Mouse (Mus musculus) thymus, adult 18-20 months (tissue): Measurements from ENCODE around the gene Rrp12.
A peak's percentile ranks its signal among the peaks of the same experiment; 100 is the strongest.
"Not testable (repeated sequence)": the region's sequence is repeated elsewhere in the genome, so short reads cannot be mapped to it uniquely, and the experiment has no call there.

Experiments used
- DNase-seq, 2 experiments: peaks; one replicate each; pipeline ENCODE4 v3.0.0; 2022; ENCODE audit warnings: mixed read lengths in 2 of 2

Rrp12 gene

GRCm38 (mm10) chr19:41906311-41907078, 10.5 kb upstream of the Rrp12 start:
- no peak for DNase-seq

DNA sequence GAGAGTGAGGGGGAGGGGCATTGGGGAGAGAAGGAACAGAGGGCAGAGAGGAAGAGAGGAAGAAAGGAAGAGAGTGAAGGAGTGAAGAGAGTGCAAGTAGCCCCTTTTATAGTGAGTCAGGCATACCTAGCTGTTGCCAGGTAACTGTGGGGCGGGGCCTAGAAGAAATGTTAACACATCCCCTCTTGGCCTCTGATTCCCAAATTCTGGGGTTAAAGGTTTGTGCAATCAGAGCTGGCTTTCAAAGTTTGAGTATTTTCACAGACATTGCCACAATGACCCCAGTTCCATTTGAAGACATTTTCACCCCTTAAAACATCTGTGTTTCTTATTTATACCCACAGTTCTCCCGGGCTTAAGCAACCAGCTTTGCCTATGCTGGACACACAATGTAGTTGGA, 9.3 kb upstream of the Rrp12 start:
- no peak for DNase-seq

DNA sequence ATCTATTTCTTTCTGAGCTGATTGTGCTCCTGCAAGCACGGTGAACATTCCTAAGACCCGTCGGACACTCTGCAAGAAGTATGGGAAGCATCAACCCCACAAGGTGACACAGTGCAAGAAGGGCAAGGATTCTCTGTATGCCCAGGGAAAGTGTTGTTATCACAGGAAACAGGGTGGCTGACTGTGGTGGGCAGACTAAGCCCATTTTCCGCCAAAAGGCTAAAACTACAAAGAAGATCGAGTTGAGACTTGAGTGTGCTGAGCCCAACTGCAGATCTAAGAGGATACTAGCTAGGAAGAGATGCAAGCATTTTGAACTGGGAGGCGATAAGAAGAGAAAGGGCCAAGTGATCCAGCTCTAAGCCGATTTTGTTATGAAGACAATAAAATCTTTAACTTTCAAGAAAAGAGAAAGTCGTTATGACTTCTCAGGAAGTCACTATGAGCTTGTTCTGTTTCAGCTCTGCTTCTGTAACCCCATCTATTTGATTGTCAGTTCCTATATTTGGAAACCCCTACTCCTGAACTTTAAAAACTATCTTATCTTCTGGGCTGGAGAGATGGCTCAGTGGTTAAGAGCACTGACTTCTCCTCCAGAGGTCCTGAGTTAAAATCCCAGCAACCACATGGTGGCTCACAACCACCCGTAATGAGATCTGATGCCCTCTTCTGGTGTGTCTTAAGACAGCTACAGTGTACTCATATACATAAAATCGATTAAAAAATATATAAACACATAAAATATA, 7.0 kb upstream of the Rrp12 start:
- DNase-seq: no peak

GRCm38 (mm10) chr19:41901696-41902095, 5.7 kb upstream of the Rrp12 start:
- DNase-seq: peak; percentile 40 to 45

DNA sequence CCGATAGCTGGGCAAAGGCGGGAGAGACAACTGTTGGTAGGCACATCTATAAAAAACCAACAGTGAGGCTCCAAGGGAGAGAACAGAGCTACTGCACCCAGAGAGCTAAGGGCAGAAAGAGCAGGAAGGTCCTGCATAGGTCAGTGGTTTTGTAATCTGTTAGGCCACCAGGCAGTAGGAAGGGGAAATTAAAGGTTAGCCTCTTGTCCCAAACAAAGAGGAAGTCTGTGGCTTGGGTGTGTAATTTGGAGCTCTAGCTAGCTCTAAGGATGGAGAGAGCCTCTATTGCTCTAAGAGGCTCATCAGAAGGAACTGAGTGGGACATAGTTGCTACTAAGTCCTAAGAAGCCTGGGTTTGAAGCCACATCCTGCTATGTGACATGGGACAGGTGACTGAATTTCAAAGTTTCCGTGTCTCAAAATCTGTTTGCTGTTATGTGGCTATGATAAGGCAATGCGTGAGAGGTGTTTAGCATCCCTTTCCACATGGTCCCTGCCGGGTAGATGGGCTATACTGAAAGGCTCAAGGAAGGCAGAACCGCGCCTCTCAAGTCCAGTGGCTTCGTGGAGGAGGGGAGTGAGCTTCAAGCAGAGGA, 4.6 kb upstream of the Rrp12 start:
- DNase-seq: no peak

DNA sequence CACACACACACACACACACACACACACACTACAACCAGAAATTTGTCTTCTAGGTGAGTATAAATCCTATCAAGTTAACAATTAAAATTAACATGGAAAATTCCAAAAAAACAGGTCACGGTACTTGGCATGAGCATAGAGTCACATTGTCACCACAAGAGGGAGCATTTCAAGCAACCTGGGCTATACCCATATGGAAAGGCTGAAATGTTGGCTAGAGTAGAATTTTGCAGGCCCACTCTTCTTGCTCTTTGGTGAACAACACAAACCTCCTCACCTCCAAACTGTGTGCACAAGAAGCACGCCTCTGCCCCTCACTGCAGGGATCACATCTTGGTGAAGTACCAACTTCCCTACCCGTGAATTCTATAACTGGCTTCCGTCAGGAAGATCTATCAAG, 2.9 kb upstream of the Rrp12 start:
- DNase-seq: no peak

- DNase-seq: no peak
These were observed 342 bp upstream of the Rrp12 start for GRCm38 (mm10) chr19:41896319-41896711.

DNA sequence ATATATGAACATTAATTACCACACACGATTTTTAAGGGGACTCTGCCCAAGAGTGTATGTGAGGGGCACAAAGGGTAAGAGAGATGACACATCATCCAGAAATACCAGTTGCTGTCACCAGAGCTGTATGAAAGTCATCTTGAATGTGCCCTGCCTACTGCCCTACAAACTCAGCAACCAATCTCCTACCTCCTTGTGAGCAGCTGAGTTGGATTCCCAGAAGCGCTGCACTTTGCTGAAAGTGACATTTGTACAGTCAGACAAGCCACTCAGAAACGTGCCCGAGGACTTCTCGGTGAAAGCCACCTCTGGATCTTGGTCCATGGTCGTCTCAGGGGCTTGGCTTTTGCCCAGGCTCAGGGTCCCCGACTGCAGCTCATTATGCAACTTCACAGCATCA, 1.0 kb downstream of the Rrp12 start:
- no peak for DNase-seq

DNA sequence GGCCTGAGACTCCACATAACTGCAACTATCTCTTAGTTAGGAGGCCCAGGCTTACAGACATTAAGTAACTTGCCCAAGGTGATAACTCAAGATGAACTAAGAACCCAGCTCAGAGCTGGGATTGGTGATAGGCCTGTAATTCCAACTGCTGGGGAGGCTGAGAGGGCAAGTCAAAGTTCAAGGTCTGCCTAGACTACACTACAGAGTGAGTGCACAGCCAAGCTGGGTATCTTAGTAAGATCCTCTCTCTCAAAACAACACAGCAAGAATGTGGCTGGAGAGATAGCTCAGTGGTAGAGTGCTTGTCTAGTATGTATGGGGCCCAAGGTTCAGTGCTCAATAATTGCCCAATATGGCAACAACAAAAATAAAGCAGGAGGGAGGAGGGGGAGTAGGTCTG, 7.8 kb downstream of the Rrp12 start:
- no peak for DNase-seq

DNA sequence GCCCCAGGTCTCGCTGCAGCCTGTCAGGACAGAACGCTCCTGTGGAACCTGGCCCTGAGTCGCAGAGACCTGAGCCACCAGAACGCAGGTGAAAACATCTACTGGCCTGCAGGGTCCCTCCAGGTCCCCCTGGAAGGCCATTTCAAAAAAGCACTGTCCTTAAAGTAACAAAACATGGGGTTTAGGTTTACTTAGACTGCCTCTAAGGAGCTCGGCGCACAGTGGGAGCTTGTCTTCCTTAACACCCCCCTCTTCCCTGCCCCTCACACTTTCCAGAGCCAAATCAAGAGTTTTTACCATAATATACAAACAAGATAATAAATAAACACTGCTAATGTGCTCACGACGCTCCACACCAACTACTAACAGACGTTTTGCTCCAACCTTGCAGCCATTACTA, 12.1 kb downstream of the Rrp12 start:
- no peak for DNase-seq

- DNase-seq: no peak
These were observed 14.1 kb downstream of the Rrp12 start for GRCm38 (mm10) chr19:41881842-41882241.

- peak; percentile 29 to 58 for DNase-seq
These were observed 21.6 kb downstream of the Rrp12 start for GRCm38 (mm10) chr19:41874356-41874755.

DNA sequence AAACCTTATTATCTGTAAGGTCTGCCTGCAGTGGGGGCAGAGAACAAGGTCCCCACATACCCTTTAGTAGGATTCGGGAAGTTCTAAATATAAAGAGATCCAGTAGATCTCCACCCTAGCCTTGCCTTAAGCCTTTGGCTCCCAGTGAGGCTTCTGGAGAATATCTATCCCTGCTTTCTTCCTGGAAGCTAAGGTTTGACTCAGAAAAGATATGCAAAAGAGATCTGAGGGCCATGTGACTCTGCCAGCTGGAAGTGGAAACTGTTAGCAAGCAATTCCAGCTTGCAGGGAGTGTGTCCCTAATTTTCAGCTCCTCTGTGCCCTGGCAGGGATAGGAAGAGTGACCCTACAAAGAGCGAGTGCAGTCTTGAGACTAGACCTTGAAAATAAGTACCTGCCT, 23.7 kb downstream of the Rrp12 start:
- no peak for DNase-seq

- DNase-seq: not testable (repeated sequence)
These were observed 26.0 kb downstream of the Rrp12 start for GRCm38 (mm10) chr19:41869946-41870345.

- no peak for DNase-seq
These were observed 26.7 kb downstream of the Rrp12 start for GRCm38 (mm10) chr19:41869296-41869695.

DNA sequence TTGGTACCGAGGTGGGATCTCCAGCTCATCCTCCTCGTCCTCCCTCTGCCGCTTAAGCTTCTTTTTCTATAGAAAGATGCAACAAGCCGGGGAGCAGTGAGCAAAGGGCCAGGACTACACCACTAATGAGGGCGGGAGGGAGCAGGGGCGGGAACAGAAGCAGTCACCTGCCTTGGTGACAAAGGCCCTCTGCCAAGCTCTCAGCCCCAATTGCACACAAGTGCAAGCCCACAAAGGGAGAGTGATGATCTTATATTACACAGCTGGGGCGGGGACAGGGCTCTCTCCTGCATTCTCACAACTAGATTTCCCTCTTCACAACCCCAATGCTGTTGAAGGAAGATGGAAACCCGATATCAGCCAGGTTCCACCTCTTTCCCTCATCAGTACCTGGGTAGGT, 29.3 kb downstream of the Rrp12 start:
- no peak for DNase-seq

DNA sequence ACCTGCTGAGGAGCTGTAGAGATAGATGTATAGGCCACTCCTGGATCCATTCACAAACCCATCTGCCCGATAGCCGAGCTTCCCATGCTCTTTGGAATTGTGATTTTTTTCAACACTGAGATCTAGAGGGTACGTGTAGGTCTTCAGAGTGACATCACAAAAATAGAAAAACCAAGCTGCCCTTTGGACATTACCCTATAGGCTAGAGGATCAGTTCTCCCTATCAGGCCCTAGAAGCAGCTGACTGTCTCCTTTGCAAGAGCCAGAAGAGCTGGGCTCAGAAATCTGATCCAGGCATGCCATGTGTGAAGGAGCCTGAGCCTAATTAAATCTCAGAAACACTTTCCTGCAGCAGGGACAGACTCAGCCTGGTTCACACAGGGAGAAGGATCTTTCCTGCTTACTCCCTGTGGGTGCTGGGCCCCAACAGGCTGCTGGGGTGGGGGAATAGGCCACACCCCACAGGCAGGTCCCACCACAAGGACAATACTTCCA, 38.1 kb downstream of the Rrp12 start:
- no peak for DNase-seq

DNA sequence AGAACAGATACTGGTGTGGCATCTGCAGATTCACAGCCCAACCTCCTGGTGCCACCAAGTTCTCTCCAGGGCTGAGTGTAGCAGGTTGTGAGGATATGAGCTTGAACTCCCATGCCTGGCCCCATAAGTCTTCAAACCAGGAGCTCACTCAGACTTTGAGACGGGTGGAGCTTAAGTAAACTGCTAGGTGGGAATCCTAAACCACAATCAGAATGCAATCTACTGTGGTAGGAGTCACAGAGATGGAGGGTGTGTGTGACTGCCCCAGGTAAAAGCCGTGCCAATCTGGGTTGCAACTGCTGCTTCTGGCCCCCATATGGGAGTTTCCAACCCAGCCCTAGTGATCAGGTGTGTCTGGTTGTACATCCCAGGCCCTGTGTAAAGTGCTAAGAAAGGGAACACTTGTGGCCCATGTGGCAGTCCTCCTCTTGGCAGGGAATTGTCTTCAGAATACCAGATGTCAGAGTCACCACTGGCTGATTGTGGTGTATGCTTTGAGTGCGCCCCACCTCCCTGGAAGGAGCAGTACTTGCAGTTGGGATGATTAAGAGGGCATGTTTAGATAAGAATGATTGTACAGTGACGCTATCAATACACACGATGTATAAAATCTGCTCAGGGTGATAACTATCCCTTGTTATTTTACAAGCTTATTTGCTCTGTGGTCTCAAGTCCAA, 38.7 kb downstream of the Rrp12 start:
- no peak for DNase-seq

DNA sequence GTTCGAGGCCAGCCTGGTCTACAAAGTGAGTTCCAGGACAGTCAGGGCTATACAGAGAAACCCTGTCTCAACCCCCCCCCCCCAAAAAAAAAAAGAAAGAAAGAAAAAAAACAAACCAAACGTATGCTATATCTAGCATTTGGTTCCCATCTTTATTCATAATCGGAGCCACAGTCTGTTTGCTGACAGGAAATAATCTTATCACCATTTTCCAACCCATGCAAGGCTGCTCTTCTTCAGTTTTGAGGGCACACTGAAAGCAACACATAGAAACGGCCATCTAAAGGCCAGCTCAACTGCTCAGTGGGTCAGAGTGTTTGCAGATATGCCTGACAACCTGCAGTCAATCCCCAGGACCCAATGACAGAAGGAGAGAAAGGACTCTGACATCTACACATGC, 43.5 kb downstream of the Rrp12 start:
- no peak for DNase-seq

GRCm38 (mm10) chr19:41850719-41851543, 45.0 kb downstream of the Rrp12 start:
- DNase-seq: no peak

GRCm38 (mm10) chr19:41850021-41850718, 45.8 kb downstream of the Rrp12 start:
- no peak for DNase-seq
